Mouse (Mus musculus) kidney, postnatal 4 days (tissue): ENCODE data around the gene Gpc5.

Source experiments
- DNase-seq, 2 experiments: peaks; one replicate each; pipeline ENCODE4 v3.0.0; 2021; ENCODE audit warnings: mixed read lengths in 2 of 2

The Gpc5 gene

DNA sequence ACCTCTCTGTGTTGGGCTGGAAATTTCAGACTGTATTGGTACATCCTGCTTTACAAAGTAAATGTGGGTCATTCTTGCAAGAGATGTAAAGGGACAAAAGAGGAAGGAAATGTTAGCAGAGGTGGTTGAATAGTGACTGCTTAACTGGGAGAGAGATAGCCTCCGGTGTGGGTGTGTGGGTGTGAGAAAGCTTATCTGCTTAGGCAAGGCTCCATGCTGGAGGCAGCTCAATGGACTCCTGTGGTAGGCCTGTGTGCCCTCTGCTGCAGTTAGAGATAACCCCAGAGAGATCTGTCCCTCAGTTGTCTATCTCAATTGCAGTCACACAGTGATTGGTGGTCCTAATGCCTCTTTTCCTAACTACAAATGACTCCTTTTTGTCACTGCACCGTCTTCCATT, 887.2 kb downstream of the Gpc5 start:
- no peak for DNase-seq

DNA sequence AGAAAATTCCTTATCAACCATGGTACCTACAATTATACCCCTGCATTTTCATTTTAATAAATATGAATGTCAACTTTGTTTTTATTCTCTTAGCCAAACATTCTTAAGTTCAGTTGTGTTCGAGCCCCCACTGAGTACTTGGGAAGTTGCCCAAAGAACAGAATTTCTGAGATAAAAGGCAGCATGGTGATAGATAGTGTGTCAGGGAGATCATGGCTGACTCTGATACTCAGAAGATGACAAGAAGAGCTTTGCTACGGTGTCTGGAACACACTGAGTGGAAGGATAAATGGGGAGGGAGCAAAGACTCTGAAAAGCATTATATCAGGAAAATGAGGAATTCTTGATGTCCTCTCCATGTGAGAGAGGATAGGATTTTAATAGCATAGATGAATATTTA, 898.7 kb downstream of the Gpc5 start:
- DNase-seq: no peak

GRCm38 (mm10) chr14:115993520-115994106, 901.6 kb downstream of the Gpc5 start:
- DNase-seq: no peak

DNA sequence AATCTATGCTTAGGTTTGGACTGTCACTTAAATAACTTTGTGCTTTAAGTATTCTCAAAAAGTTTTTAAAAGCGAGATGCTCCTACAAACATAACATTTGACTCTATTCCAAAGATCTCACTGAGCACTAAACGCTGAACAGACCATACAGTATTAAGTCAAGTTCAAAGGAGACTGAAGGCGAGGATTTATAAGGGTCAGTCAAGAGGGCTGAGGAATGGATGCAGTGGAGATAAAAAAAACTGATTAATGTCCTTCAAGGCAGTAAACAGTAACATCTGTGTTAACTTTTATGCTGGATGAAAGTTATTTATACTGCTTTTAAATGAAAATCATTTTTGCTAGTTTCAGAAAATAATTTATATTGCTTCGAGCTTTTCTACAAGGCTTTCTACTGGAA, 906.9 kb downstream of the Gpc5 start:
- no peak for DNase-seq

- DNase-seq: no peak
Measured at GRCm38 (mm10) chr14:116087010-116087409, 995.0 kb downstream of the Gpc5 start.

DNA sequence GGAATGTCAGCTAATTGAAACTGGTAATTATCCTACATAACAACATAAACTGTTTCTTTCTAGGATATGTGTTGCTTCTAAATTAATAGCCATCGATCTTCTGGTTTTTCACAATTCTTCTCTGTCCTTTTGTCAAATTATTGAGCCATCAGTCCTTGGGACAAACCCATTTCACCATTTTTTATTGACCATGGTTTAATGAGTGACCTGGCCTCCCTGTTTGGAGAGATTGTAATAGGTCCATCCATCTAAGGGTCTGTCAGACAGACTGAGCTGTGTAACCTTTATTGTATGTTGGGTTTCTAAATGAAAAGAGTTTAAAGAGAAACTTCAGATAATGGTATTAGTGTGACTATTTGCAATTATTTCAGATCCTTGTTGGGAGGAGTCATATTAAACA, 1035.9 kb downstream of the Gpc5 start:
- DNase-seq: no peak

DNA sequence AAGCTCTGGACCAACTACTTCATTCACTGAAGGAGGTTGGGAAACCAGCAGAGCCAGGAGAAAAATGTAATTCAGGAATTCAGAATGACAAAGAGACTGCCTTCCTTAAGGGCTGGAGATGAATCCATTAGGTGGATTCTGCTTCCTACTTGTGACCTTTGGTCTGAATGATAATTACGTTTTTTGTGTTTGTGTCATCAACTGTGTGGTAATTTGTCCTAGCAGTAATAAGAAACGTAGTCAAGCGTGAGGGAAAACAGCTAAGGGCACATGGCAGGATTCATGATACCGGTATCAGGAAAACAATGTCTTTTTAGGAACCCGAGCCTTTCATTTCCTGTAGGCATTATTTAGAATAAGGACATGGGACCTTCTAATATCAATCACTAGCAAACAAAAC, 1045.3 kb downstream of the Gpc5 start:
- no peak for DNase-seq

- DNase-seq: no peak
Measured at GRCm38 (mm10) chr14:116137772-116138171, 1045.8 kb downstream of the Gpc5 start.

DNA sequence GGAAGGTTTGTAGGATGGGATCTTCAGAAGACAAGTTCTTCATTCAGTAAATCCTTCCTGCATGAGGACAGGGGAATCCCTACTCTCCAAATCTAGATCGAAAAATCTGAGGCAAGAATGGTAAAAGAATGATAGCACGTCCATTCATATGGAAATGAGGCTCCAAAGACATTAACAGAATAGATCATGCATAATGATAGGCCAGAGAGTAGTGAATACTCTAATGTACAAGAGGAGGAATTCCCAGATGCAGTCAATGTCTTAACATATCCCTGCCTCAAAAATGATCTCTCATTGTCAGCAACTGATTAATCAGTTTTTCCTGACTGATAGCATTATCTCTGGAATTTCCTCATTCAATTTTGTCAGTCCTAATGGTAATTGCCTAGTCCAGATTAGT, 1070.6 kb downstream of the Gpc5 start:
- DNase-seq: no peak

DNA sequence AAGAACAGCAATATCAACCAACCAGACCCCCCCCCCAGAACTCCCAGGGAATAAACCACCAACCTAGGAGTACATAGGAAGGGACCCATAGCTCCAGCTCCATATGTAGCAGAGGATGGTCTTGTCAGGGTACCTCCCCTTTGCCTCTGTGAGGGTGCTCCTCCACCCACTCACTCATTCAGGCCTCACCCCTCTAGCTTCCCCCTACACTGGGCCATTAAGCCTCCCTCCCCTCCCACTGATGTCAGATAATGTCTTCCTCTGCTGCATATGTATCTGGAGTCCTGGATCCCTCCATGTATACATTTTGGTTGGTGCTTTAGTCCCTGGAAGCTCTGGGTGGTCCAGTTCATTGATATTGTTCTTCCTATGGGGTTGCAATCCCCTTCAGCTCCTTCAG, 1075.4 kb downstream of the Gpc5 start:
- DNase-seq: no peak

GRCm38 (mm10) chr14:116169129-116169528, 1077.1 kb downstream of the Gpc5 start:
- no peak for DNase-seq

GRCm38 (mm10) chr14:116186981-116187380, 1095.0 kb downstream of the Gpc5 start:
- no peak for DNase-seq

DNA sequence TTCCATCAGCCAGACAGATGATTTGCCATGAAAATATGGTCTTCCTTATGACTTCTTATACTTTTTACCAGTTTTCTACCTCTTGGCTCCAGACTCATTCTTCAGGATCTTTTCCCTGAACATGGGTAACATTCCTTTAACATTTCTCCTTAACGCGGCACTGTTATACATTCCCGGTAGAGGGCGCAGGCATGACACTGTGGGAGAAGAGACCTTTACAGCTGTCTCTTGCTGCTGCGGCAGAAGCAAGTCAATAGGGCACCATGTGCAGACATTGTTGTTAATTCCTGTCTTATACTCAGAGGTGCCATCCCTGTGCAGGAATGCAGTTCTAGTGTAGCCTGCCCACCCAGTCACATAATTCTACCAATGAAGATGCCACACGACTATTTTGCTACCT, 1115.0 kb downstream of the Gpc5 start:
- peak; percentile 60 to 61 for DNase-seq

GRCm38 (mm10) chr14:116208581-116208980, 1116.6 kb downstream of the Gpc5 start:
- DNase-seq: no peak

GRCm38 (mm10) chr14:116209045-116209444, 1117.0 kb downstream of the Gpc5 start:
- no peak for DNase-seq

DNA sequence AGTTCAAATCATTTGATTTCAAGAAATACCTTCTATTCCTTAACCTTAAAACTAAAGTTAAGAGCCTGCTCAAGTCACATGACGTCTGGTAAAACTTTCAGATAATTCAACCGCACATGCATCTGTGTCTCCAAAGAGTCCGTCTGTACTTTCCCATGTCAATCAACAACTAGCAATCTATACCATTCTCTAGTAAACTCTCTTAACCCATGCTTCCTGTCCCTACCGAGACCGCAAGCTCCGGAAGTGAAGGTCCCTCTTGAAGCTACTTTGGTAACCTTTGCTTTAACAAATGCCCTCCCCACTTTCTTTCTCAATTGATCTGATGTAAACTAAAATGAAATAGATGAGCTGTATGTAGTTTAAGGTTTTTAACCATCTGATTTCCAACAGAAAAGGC, 1118.3 kb downstream of the Gpc5 start:
- DNase-seq: no peak

- no peak for DNase-seq
Measured at GRCm38 (mm10) chr14:116212029-116212428, 1120.0 kb downstream of the Gpc5 start.

- no peak for DNase-seq
Measured at GRCm38 (mm10) chr14:116258126-116258525, 1166.1 kb downstream of the Gpc5 start.

GRCm38 (mm10) chr14:116308541-116308940, 1216.5 kb downstream of the Gpc5 start:
- DNase-seq: no peak

DNA sequence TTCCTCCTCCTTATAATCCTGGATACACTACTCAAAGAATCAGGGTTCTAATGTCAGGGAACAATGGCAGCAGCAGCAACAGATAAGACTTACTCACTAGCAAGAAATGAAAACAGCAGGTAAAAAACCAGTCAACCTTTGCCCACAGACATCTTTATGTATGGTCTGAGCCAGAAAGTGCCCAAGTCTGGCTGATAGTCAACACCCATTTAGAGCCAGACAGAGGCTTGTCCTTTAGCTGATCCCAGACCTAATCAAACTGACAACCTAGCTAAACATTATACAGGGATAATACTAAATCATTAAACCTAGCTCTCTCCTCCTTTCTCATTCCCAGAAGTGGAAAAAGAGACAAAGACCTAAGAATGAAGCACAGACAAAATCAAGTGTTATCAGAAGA, 1225.5 kb downstream of the Gpc5 start:
- DNase-seq: no peak

- no peak for DNase-seq
Measured at GRCm38 (mm10) chr14:116336182-116336581, 1244.2 kb downstream of the Gpc5 start.

DNA sequence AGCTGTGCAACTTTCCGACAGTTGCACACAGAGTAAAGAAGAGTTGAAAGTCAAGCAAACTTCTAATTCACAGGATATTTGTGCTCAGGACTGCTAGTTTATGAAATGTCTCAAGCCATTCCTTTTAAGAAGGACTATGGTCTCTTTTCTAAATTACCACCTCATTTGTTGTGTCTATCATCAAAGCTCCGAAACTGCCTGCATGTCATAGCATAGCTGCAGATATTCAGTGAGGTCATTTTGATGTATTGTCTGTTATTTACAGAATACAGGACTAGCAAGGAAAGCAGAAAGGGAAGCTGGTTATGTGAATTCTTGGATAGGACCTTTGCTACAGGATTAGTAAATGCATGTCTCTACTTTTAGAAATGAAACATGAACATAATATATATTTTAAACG, 1246.4 kb downstream of the Gpc5 start:
- no peak for DNase-seq

DNA sequence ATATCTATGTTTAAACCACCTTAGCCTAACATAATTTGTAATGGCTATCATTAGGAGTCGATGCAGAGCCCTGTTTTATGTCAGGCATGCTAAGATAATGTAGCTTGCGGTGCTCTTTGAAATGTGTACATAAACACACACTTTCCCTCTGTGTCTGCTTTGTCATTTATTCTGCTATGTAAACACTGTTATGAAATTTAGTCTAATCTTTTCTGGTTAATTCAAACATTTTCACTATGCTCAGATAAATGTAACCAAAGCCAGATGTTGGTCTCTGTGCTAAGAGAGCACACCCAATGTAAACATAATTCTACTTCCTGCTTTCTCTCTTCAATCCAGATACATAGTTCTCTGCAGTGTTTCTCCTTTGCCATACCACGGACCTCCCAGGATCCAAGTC, 1256.5 kb downstream of the Gpc5 start:
- DNase-seq: no peak

- DNase-seq: no peak
Measured at GRCm38 (mm10) chr14:116384602-116385001, 1292.6 kb downstream of the Gpc5 start.

DNA sequence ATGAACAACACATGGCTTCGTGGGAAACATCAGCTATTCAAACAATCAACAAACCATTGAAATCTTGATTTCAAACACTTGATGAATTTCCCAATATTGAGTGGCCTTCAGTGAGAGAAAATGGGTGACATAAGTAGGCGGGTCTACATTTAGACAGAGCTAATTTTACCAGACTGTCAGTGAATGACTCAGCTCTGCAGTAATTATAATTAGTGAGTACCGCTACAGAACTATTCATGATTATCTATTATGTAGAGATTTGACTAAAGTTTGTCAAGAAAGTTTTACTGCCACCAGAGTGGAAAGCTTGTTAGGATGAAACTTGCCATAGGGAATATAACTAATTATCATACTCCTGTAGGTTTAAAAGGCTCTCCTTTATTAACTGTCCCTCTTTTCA, 1323.5 kb downstream of the Gpc5 start:
- DNase-seq: no peak

DNA sequence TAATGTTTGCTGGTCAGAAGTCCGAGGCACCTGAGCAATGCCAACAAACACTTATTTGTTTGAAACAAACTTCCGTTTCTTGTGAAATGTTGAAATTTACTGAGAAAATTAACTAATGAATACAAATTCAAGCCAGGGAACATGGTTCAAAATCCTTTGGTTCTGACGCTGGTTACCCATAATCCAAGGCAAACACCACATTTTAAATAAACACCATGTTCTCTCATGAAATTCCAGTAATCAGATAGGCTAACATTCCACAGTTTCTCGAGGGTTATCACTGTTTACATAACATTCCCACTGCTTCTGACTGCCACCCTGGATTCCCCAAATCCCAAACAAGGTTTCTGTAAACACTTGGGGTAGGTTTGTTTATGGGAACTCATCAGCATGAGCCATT, 1356.2 kb downstream of the Gpc5 start:
- DNase-seq: no peak
